Mouse (Mus musculus) lung, embryonic 16.5 days (tissue): ENCODE measurements around the gene Eng. TPM values are rescaled to one million over a fixed set of nuclear protein-coding genes. Genes with fewer than 3 reads are reported as not detected.

Source experiments
- ATAC-seq: fragments of 200-750 bp; cut with Nextera tagmentation; 2 replicates; pipeline ENCODE4 v1.8.0; 2017; ENCODE audit warnings: low read depth, mild to moderate bottlenecking, moderate library complexity
- H3K27ac ChIP-seq: fragments of 300-500 bp; sonication (generic); 2 replicates; pipeline ENCODE4 v1.5.1; 2014; ENCODE audit warnings: mild to moderate bottlenecking, control low read depth, low read length
- H3K27me3 ChIP-seq: fragments of 300-500 bp; sonication (generic); 2 replicates; pipeline ENCODE4 v1.6.1; 2014; ENCODE audit warnings: low read depth, low read length, mixed read lengths; ENCODE audit not compliant: control insufficient read depth, insufficient read depth
- H3K36me3 ChIP-seq: fragments of 300-500 bp; sonication (generic); 2 replicates; pipeline ENCODE4 v1.6.1; 2014; ENCODE audit warnings: low read length; ENCODE audit not compliant: control insufficient read depth, insufficient read depth
- H3K4me1 ChIP-seq: fragments of 300-500 bp; sonication (generic); replicated peaks from 2 replicates; pipeline ENCODE4 v1.6.1; 2014; ENCODE audit warnings: low read length, mixed read lengths; ENCODE audit not compliant: control insufficient read depth, insufficient read depth
- H3K4me2 ChIP-seq: fragments of 300-500 bp; sonication (generic); 2 replicates; pipeline ENCODE4 v1.6.1; 2014; ENCODE audit warnings: low read depth, low read length, control low read depth
- H3K4me3 ChIP-seq: fragments of 300-500 bp; sonication (generic); 2 replicates; pipeline ENCODE4 v1.5.1; 2014; ENCODE audit warnings: mild to moderate bottlenecking, low read length, control low read depth
- H3K9ac ChIP-seq: fragments of 300-500 bp; sonication (generic); 2 replicates; pipeline ENCODE4 v1.6.1; 2014; ENCODE audit warnings: low read length, control low read depth
- H3K9me3 ChIP-seq: fragments of 300-500 bp; sonication (generic); 2 replicates; pipeline ENCODE4 v1.6.1; 2016; ENCODE audit warnings: low read length; ENCODE audit not compliant: control insufficient read depth
- WGBS: fragments of 180-500 bp; shearing (Covaris S2); extraction: QIAGEN DNeasy Blood & Tissue Kit; methylation state at CpG from one replicate; pipeline ENCODE4 v1.1.7; 2014; 5-methylcytosine and 5-hydroxymethylcytosine counted together
- polyA plus RNA-seq: library from polyadenylated mRNA; unstranded; fragments of >200 nt; fragmentation: Nextera tagmentation; extraction: Ambion mirVana; gene quantifications from 2 replicates; pipeline ENCODE4 v1.2.1, GENCODE M21; 2015

Gene Eng
- polyA plus RNA-seq, 1 experiment from 2014 or later = 120 TPM

DNA sequence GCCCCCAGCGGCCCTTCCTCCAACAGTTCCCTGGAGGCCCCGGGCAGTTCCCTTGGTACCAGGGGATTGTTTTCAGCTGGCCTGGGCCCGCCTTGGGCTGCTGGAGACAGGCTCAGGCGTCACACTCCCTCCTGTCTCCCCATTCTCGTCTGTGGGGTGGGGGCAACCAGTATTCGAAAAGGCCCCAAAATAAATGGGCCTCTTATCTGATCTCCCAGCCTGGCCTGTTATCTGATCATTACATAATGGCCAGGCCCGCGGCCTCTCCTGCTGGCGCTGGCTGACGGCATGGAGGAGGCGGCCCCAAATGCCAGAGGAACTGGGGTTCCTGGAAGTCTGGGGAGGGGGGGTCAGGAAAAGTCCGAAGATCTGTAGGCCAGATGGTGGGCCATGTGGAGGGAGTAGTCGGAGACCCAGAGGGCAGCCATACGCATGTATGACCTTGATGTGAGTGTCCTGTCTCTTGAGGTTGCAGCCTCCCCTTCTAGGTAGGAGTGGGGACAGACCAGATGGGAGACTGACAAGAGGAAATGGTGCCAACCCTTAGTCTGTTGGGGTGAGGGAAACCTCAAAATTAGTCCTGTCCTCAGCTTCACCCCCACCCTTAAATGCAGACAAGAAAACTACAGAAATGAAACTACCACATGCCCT is 8.5 kb downstream of the Eng start:
- H3K4me2 ChIP-seq = no peak overlapping the region
- WGBS = 41% methylated on average over 14 of the region's 14 CpGs
- H3K4me3 ChIP-seq = no peak overlapping the region
- ATAC-seq = peak; percentile 29; the same call in 1 of the 2 replicates
- H3K4me1 ChIP-seq = peaks cover 24% of the 10 kb centered on the region
- peak overlapping the region; percentile 85 for H3K27ac ChIP-seq
- no peaks in the 10 kb centered on the region for H3K9me3 ChIP-seq
- H3K27me3 ChIP-seq = no peaks in the 10 kb centered on the region
- no peaks in the 10 kb centered on the region for H3K36me3 ChIP-seq
- H3K9ac ChIP-seq = peak overlapping the region; percentile 34; the same call in 1 of the 2 replicates

DNA sequence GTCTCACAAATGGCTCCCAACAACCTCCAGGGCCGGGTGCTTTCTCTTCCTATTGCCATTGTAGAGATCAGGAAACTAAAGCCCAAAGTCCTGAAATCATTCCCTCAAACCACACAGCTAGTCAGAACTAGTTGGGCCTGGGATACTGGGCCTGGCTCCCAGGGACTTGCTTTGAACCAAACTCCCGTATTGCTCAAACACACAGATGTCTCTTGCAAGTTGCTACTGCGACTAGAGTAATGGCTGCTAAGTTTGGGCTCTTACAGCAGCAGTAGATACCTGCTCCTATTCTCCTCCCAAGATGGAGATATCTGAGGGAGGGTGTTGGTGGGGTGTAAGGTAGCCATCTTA is 9.0 kb downstream of the Eng start:
- H3K36me3 ChIP-seq = no peaks in the 10 kb centered on the region
- H3K4me2 ChIP-seq = peak overlapping the region; percentile 7; the same call in 1 of the 2 replicates
- H3K9me3 ChIP-seq = no peaks in the 10 kb centered on the region
- peak overlapping the region; percentile 85 for H3K27ac ChIP-seq
- no peaks in the 10 kb centered on the region for H3K27me3 ChIP-seq
- ATAC-seq = no peak
- peak overlapping the region; percentile 34; the same call in 1 of the 2 replicates for H3K9ac ChIP-seq
- 59% methylated on average over 3 of the region's 3 CpGs for WGBS
- peaks cover 24% of the 10 kb centered on the region for H3K4me1 ChIP-seq
- H3K4me3 ChIP-seq = no peak overlapping the region

DNA sequence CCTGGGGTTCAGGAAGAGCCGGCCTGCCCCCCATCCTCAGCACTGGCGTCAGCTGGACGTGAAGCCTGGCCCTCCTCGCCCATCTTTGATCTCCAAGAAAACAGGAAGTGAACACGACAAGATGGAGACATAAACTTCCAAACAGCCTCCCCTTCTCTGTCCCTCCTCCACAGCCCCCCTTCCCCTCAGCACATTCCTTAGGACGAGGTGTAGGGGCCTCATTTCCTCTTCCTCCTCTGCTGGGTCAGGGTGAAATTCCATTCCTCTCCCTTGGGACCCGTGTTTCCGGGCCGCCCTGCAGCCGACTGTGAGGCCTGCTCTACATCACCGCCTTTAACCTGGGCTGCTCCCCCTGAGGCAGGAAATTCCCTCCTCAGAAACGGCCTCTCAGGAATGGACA is 9.4 kb downstream of the Eng start:
- Histone ChIP-seq H3K36me3 (no peaks in the 10 kb centered on the region), H3K9me3 (no peaks in the 10 kb centered on the region), H3K27ac (peak overlapping the region; percentile 85), H3K27me3 (no peaks in the 10 kb centered on the region), H3K4me2 (no peak overlapping the region), H3K9ac (no peak overlapping the region), H3K4me1 (peaks cover 24% of the 10 kb centered on the region), H3K4me3 (no peak overlapping the region)
- ATAC-seq = peak; percentile 82
- 26% methylated on average over 12 of the region's 12 CpGs for WGBS

GRCm38 (mm10) chr2:32658873-32659272 is 12.5 kb downstream of the Eng start:
- Histone ChIP-seq H3K4me1 (peaks cover 28% of the 10 kb centered on the region), H3K4me3 (no peak overlapping the region), H3K36me3 (no peaks in the 10 kb centered on the region; the same call in 1 of the 2 replicates), H3K9ac (no peak overlapping the region), H3K27me3 (no peaks in the 10 kb centered on the region), H3K27ac (no peak overlapping the region), H3K9me3 (no peaks in the 10 kb centered on the region), H3K4me2 (no peak overlapping the region)
- no peak for ATAC-seq
- WGBS = 90% methylated on average over 2 of the region's 2 CpGs

DNA sequence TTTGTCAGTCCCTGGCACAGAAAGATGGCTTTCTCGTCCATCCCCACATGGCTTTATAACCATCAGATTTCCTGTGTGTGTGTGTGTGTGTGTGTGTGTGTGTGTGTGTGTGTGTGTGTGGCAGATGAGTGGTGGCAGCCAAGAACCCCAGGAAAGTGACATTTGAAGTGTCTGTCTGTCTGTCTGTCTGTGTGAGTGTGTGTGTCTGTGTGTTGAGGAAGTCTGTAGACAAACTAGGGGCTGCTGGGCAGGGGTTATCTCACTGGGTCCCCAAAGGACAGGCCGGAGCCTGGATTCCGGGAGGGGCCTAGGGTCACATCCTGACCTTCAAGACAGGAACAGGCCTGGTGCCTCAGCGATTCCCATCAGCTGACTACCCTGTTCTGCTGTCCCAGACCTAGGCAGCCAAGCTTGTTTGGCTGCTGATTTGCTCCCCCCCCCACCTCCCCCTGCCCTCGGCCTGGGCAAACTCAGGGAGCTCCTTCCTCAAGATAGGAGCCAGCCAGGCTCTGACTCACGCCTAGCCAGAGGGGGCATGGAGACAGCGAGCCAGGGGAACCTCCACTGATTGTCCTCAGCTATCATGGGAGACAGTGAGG is 15.2 kb downstream of the Eng start:
- Histone ChIP-seq H3K9ac (peak overlapping the region; percentile 13; the same call in 1 of the 2 replicates), H3K27ac (peak overlapping the region; percentile 35; the same call in 1 of the 2 replicates), H3K4me3 (no peak overlapping the region), H3K4me1 (peaks cover 9% of the 10 kb centered on the region), H3K9me3 (no peaks in the 10 kb centered on the region), H3K4me2 (no peak overlapping the region), H3K27me3 (no peaks in the 10 kb centered on the region), H3K36me3 (no peaks in the 10 kb centered on the region; the same call in 1 of the 2 replicates)
- ATAC-seq = peak; percentile 78
- WGBS = 13% methylated on average over 7 of the region's 7 CpGs

- ATAC-seq = no peak
- Histone ChIP-seq H3K4me1 (peaks cover 9% of the 10 kb centered on the region), H3K9ac (0 out of 2 replicates have a peak overlapping the region, but pooled peaks have one; percentile 19), H3K27ac (peak overlapping the region; percentile 35; the same call in 1 of the 2 replicates), H3K27me3 (no peaks in the 10 kb centered on the region), H3K9me3 (no peaks in the 10 kb centered on the region), H3K4me2 (no peak overlapping the region), H3K36me3 (no peaks in the 10 kb centered on the region; the same call in 1 of the 2 replicates), H3K4me3 (no peak overlapping the region)
- WGBS = 42% methylated on average over 5 of the region's 5 CpGs
Measured at GRCm38 (mm10) chr2:32662291-32662690, 15.9 kb downstream of the Eng start.

DNA sequence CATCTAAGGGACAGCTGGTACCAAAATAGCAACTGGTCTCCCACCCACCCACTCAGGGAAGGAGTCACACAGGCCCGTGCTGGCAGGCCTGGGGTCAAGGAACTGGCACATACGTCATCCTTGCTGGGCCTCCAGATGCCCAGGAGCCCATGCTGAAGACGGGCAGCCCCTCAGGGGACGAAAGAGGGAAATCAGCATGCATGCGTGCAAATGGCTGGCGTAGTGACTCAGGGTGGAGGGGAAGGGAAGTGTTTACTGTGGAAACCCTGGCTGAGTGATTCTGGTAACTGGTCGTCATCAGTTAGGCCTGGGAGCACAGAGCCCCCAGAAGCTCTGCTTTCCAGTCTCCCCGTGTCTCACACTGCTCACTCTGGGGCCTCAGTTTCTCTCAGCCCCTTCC is 18.9 kb downstream of the Eng start:
- Histone ChIP-seq H3K9ac (no peak overlapping the region), H3K4me2 (no peak overlapping the region), H3K36me3 (peaks cover 6% of the 10 kb centered on the region; the same call in 1 of the 2 replicates), H3K9me3 (no peaks in the 10 kb centered on the region), H3K4me1 (peaks cover 9% of the 10 kb centered on the region), H3K27me3 (no peaks in the 10 kb centered on the region), H3K27ac (no peak overlapping the region), H3K4me3 (no peak overlapping the region)
- no peak for ATAC-seq
- WGBS = 69% methylated on average over 8 of the region's 8 CpGs

DNA sequence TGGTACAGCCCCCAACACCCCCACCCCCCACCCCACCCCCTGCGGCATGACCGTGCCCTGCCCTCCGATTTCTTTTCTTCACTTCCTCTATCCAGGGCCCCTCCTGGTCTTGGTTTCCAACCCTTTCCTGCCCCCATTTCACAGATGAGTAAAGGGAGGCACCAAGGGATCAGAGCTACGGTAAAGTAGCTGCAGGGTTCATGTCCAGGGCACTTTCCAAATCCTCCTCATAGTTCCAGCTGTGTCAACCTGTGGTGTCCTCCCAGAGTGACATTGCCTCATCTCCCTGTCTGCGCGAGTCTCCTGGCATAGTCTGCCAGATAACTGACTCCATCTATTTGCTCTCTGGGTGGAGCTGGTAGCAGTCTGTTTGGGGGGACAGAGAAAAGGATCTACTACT is 19.5 kb downstream of the Eng start:
- Histone ChIP-seq H3K9me3 (no peaks in the 10 kb centered on the region), H3K4me1 (peaks cover 9% of the 10 kb centered on the region), H3K9ac (no peak overlapping the region), H3K4me3 (no peak overlapping the region), H3K36me3 (peaks cover 8% of the 10 kb centered on the region; the same call in 1 of the 2 replicates), H3K27ac (no peak overlapping the region), H3K27me3 (no peaks in the 10 kb centered on the region), H3K4me2 (no peak overlapping the region)
- no peak for ATAC-seq
- WGBS = 76% methylated on average over 6 of the region's 6 CpGs

- Histone ChIP-seq H3K4me1 (no peaks in the 10 kb centered on the region), H3K27me3 (no peaks in the 10 kb centered on the region), H3K4me2 (no peak overlapping the region), H3K4me3 (no peak overlapping the region), H3K9me3 (no peaks in the 10 kb centered on the region), H3K27ac (no peak overlapping the region), H3K9ac (no peak overlapping the region), H3K36me3 (peaks cover 12% of the 10 kb centered on the region; the same call in 1 of the 2 replicates)
- no peak for ATAC-seq
- 39% methylated on average over 11 of the region's 11 CpGs for WGBS
Measured at GRCm38 (mm10) chr2:32667775-32668174, 21.4 kb downstream of the Eng start.
